Mouse (Mus musculus) kidney, adult 2 months (tissue): Measurements from ENCODE around the gene Prn. TPM values are rescaled to one million over a fixed set of nuclear protein-coding genes. Genes with fewer than 3 reads are reported as not detected.

Experiments used
- DNase-seq: peaks from one replicate; pipeline ENCODE4 v3.0.0; 2021
- H3K27ac ChIP-seq: fragments of 200-500 bp; 2 replicates; pipeline ENCODE4 v1.5.1; 2012; ENCODE audit warnings: low read depth, low read length, control low read depth, inconsistent platforms; ENCODE audit not compliant: insufficient read depth
- H3K27me3 ChIP-seq: fragments of 200-500 bp; replicated peaks from 2 replicates; pipeline ENCODE4 v1.6.1; 2012; ENCODE audit warnings: mild to moderate bottlenecking, moderate library complexity, low read length, inconsistent platforms; ENCODE audit not compliant: control insufficient read depth, insufficient read depth
- H3K36me3 ChIP-seq: fragments of 200-500 bp; 2 replicates; pipeline ENCODE4 v1.6.1; 2012; ENCODE audit warnings: mild to moderate bottlenecking, moderate library complexity, low read length, inconsistent platforms; ENCODE audit not compliant: control insufficient read depth, insufficient read depth
- H3K4me1 ChIP-seq: fragments of 200-500 bp; 2 replicates; pipeline ENCODE4 v1.6.1; 2011; ENCODE audit warnings: low read length; ENCODE audit not compliant: control insufficient read depth, insufficient read depth
- H3K4me3 ChIP-seq: fragments of 200-500 bp; 2 replicates; pipeline ENCODE4 v1.5.1; 2011; ENCODE audit warnings: mild to moderate bottlenecking, low read depth, low read length, control low read depth; ENCODE audit not compliant: insufficient read depth
- CTCF ChIP-seq: fragments of 200-500 bp; conservative IDR thresholded peaks from 2 replicates; pipeline ENCODE4 v1.5.1; 2011; ENCODE audit warnings: low read depth, mild to moderate bottlenecking, control low read depth, low read length, moderate library complexity, mixed read lengths; ENCODE audit not compliant: insufficient read depth, insufficient read length
- POLR2A ChIP-seq: fragments of 200-500 bp; IDR thresholded peaks from one replicate; pipeline ENCODE4 v1.6.1; 2011; ENCODE audit warnings: low read depth, low read length, control low read depth
- WGBS: fragments of 180-500 bp; shearing (Covaris S2); methylation state at CpG from one replicate; pipeline ENCODE4 v1.1.7; 2018; 5-methylcytosine and 5-hydroxymethylcytosine counted together
- polyA plus RNA-seq: library from polyadenylated mRNA; depleted of rRNA; stranded (reverse); fragments of >200 nt; gene quantifications from 2 replicates; pipeline ENCODE4 v1.2.3, GENCODE M21; 2012; rRNA removed

Gene Prn
- not detected in 2 replicates for polyA plus RNA-seq

- Histone ChIP-seq H3K27me3 (no peaks in the 10 kb centered on the region), H3K36me3 (peaks cover 4% of the 10 kb centered on the region; the same call in 1 of the 2 replicates), H3K4me1 (peaks cover 15% of the 10 kb centered on the region; the same call in 1 of the 2 replicates), H3K4me3 (peak within 1 kb of the TSS; percentile 95), H3K27ac (peak within 1 kb of the TSS; percentile 95)
- peak; percentile 94 for DNase-seq
- WGBS = 10% methylated on average over 52 of the region's 52 CpGs
- TF ChIP-seq CTCF = no peak
- TF ChIP-seq POLR2A = peak; percentile 87
Observed at GRCm38 (mm10) chr2:131909683-131910572, at the start of gene Prn, which contains the start of gene Prnp. Gene Prn (plus strand): TSS chr2:131909957. Gene Prnp (plus strand): TSS chr2:131909928.

GRCm38 (mm10) chr2:131862617-131863275, 47.0 kb upstream of the Prn start:
- Histone ChIP-seq H3K4me3 (no peak overlapping the region), H3K27ac (no peak overlapping the region), H3K36me3 (no peaks in the 10 kb centered on the region), H3K4me1 (no peaks in the 10 kb centered on the region), H3K27me3 (no peaks in the 10 kb centered on the region)
- 65% methylated on average over 3 of the region's 3 CpGs for WGBS
- TF ChIP-seq CTCF (no peak), POLR2A (no peak)
- DNase-seq = no peak

GRCm38 (mm10) chr2:131863472-131863871, 46.3 kb upstream of the Prn start:
- Histone ChIP-seq H3K4me3 (no peak overlapping the region), H3K27ac (no peak overlapping the region), H3K27me3 (no peaks in the 10 kb centered on the region), H3K36me3 (no peaks in the 10 kb centered on the region), H3K4me1 (no peaks in the 10 kb centered on the region)
- no peak for DNase-seq
- TF ChIP-seq CTCF = no peak
- TF ChIP-seq POLR2A = no peak
- 84% methylated on average over 3 of the region's 3 CpGs for WGBS

- no peaks in the 10 kb centered on the region for H3K36me3 ChIP-seq
- no peaks in the 10 kb centered on the region; the same call in 1 of the 2 replicates for H3K27me3 ChIP-seq
- DNase-seq = no peak
- no peak overlapping the region for H3K4me3 ChIP-seq
- WGBS = 86% methylated on average over 2 of the region's 2 CpGs
- H3K27ac ChIP-seq = no peak overlapping the region
- H3K4me1 ChIP-seq = no peaks in the 10 kb centered on the region
- no peak for TF ChIP-seq CTCF
Observed at GRCm38 (mm10) chr2:131864262-131864796, 45.4 kb upstream of the Prn start.

GRCm38 (mm10) chr2:131866676-131867075, 43.1 kb upstream of the Prn start:
- Histone ChIP-seq H3K4me3 (no peak overlapping the region), H3K36me3 (no peaks in the 10 kb centered on the region), H3K4me1 (no peaks in the 10 kb centered on the region), H3K27me3 (no peaks in the 10 kb centered on the region; the same call in 1 of the 2 replicates), H3K27ac (no peak overlapping the region)
- no peak for DNase-seq
- TF ChIP-seq POLR2A (no peak), CTCF (no peak)

GRCm38 (mm10) chr2:131868983-131869382, 40.8 kb upstream of the Prn start:
- Histone ChIP-seq H3K36me3 (no peaks in the 10 kb centered on the region), H3K27me3 (no peaks in the 10 kb centered on the region; the same call in 1 of the 2 replicates), H3K4me3 (no peak overlapping the region), H3K27ac (no peak overlapping the region), H3K4me1 (no peaks in the 10 kb centered on the region)
- TF ChIP-seq CTCF (no peak), POLR2A (no peak)
- DNase-seq = no peak
- WGBS = 93% methylated on average over 5 of the region's 5 CpGs

- no peak for TF ChIP-seq CTCF
- no peak for TF ChIP-seq POLR2A
- no peak for DNase-seq
- Histone ChIP-seq H3K4me1 (no peaks in the 10 kb centered on the region), H3K27ac (no peak overlapping the region), H3K4me3 (no peak overlapping the region), H3K27me3 (no peaks in the 10 kb centered on the region; the same call in 1 of the 2 replicates), H3K36me3 (no peaks in the 10 kb centered on the region)
- 59% methylated on average over 1 of the region's 1 CpGs for WGBS
Observed at GRCm38 (mm10) chr2:131873376-131873775, 36.4 kb upstream of the Prn start.
